Mouse (Mus musculus) layer of hippocampus, postnatal 10 days (tissue): ENCODE results near the gene Cmas. TPM values are rescaled to one million over a fixed set of nuclear protein-coding genes. Genes with fewer than 3 reads are reported as not detected.

ENCODE experiments used
- total RNA-seq, 2 experiments: library from RNA; stranded (reverse); gene quantifications; 2 replicates each; pipeline ENCODE4 v1.2.3; 2021

The Cmas gene
- total RNA-seq, 2 experiments from 2014 or later: 134 to 138 TPM

Other genes starting within 250 kb of the Cmas start
- gene Ldhb, start 248.7 kb upstream of the Cmas start, total RNA-seq: 100 to 1,000 TPM; 323 to 334 TPM
- gene Kcnj8, start 185.1 kb upstream of the Cmas start, total RNA-seq: 1 to 10 TPM; 4.6 to 5.0 TPM
- gene Abcc9, start 54.4 kb upstream of the Cmas start, total RNA-seq: 1 to 10 TPM; 7.5 to 9.1 TPM
- gene Sult6b2, start 47.8 kb downstream of the Cmas start, total RNA-seq: under 1 TPM; 0.21 to 0.29 TPM
- 10 to 100 TPM; 33.8 to 36.2 TPM for gene St8sia1, start 207.8 kb downstream of the Cmas start, total RNA-seq